Mouse (Mus musculus) spleen, adult 2 months (tissue): ENCODE measurements around the gene Elmo3. TPM values are rescaled to one million over a fixed set of nuclear protein-coding genes. Genes with fewer than 3 reads are reported as not detected.

Source experiments
- DNase-seq, 2 experiments: peaks; one replicate each; pipeline versions ENCODE4 v3.0.0 to v3.0.0-alpha.2; 2012 to 2021; ENCODE audit warnings: low spot score in 2 of 2, low read depth in 1 of 2
- H3K27ac ChIP-seq: fragments of 200-500 bp; 2 replicates; pipeline ENCODE4 v1.5.1; 2012; ENCODE audit warnings: low read length, inconsistent platforms; ENCODE audit not compliant: insufficient read depth
- H3K27me3 ChIP-seq: fragments of 200-500 bp; 2 replicates; pipeline ENCODE4 v1.6.1; 2012; ENCODE audit warnings: mild to moderate bottlenecking, moderate library complexity, low read length, inconsistent platforms; ENCODE audit not compliant: control insufficient read depth, insufficient read depth
- H3K36me3 ChIP-seq: fragments of 200-500 bp; 2 replicates; pipeline ENCODE4 v1.6.1; 2012; ENCODE audit warnings: mild to moderate bottlenecking, low read length, inconsistent platforms; ENCODE audit not compliant: control insufficient read depth, insufficient read depth
- H3K4me1 ChIP-seq: fragments of 200-500 bp; 2 replicates; pipeline ENCODE4 v1.6.1; 2011; ENCODE audit warnings: inconsistent platforms; ENCODE audit not compliant: control insufficient read depth, insufficient read depth, insufficient read length
- H3K4me3 ChIP-seq: fragments of 200-500 bp; 2 replicates; pipeline ENCODE4 v1.5.1; 2011; ENCODE audit warnings: mild to moderate bottlenecking, inconsistent platforms; ENCODE audit not compliant: insufficient read depth, insufficient read length; ENCODE audit errors: extremely low read depth
- CTCF ChIP-seq: fragments of 200-500 bp; IDR thresholded peaks from 2 replicates; pipeline ENCODE4 v1.5.1; 2011; ENCODE audit warnings: mild to moderate bottlenecking, inconsistent platforms; ENCODE audit not compliant: insufficient read depth, insufficient read length, insufficient replicate concordance; ENCODE audit errors: extremely low read depth
- POLR2A ChIP-seq: fragments of 200-500 bp; IDR thresholded peaks from 2 replicates; pipeline ENCODE4 v1.6.1; 2011; ENCODE audit warnings: low read depth, low read length, inconsistent platforms
- WGBS: fragments of 180-500 bp; shearing (Covaris S2); methylation state at CpG from one replicate; pipeline ENCODE4 v1.1.7; 2018; 5-methylcytosine and 5-hydroxymethylcytosine counted together
- polyA plus RNA-seq: library from polyadenylated mRNA; depleted of rRNA; stranded (reverse); fragments of >200 nt; gene quantifications from 2 replicates; pipeline ENCODE4 v1.2.3, GENCODE M21; 2012

Gene Elmo3
- polyA plus RNA-seq, 1 experiment = 7.7 TPM

- TF ChIP-seq CTCF (no peak), POLR2A (no peak)
- Histone ChIP-seq H3K27ac (no peak overlapping the region), H3K36me3 (peaks cover 3% of the 10 kb centered on the region; the same call in 1 of the 2 replicates), H3K27me3 (no peaks in the 10 kb centered on the region), H3K4me3 (0 out of 2 replicates have a peak overlapping the region, but pooled peaks have one; percentile 2), H3K4me1 (peaks cover 20% of the 10 kb centered on the region)
- WGBS = 84% methylated on average over 9 of the region's 9 CpGs
- DNase-seq = no peak
Measured at GRCm38 (mm10) chr8:105294776-105295175, 10.6 kb upstream of the Elmo3 start.

- Histone ChIP-seq H3K4me3 (peak overlapping the region; percentile 2; the same call in 1 of the 2 replicates), H3K4me1 (peaks cover 15% of the 10 kb centered on the region), H3K27ac (peak overlapping the region; percentile 11; the same call in 1 of the 2 replicates), H3K27me3 (no peaks in the 10 kb centered on the region), H3K36me3 (peaks cover 7% of the 10 kb centered on the region)
- 67% methylated on average over 11 of the region's 11 CpGs for WGBS
- no peak for DNase-seq
- TF ChIP-seq POLR2A (no peak), CTCF (no peak)
Measured at GRCm38 (mm10) chr8:105295256-105295655, 10.1 kb upstream of the Elmo3 start.

GRCm38 (mm10) chr8:105295895-105296573 is 9.4 kb upstream of the Elmo3 start, which contains the start of gene Exoc3l:
Gene Exoc3l, minus strand, starts transcription at chr8:105296101.
- TF ChIP-seq CTCF (no peak), POLR2A (no peak)
- no peaks in the 10 kb centered on the region for H3K27me3 ChIP-seq
- H3K4me1 ChIP-seq = peaks cover 10% of the 10 kb centered on the region; the same call in 1 of the 2 replicates
- DNase-seq = no peak
- H3K4me3 ChIP-seq = peak within 1 kb of the TSS; percentile 2; the same call in 1 of the 2 replicates
- H3K36me3 ChIP-seq = peaks cover 11% of the 10 kb centered on the region
- peak within 1 kb of the TSS; percentile 11; the same call in 1 of the 2 replicates for H3K27ac ChIP-seq
- 17% methylated on average over 11 of the region's 11 CpGs for WGBS

- WGBS = 1% methylated on average over 58 of the region's 58 CpGs
- TF ChIP-seq CTCF (no peak), POLR2A (peak; percentile 44)
- Histone ChIP-seq H3K36me3 (peaks cover 24% of the 10 kb centered on the region), H3K4me3 (peak within 1 kb of the TSS; percentile 88), H3K4me1 (peaks cover 10% of the 10 kb centered on the region; the same call in 1 of the 2 replicates), H3K27ac (peak within 1 kb of the TSS; percentile 58), H3K27me3 (no peaks in the 10 kb centered on the region)
- DNase-seq = peak; percentile 71 to 90
Measured at GRCm38 (mm10) chr8:105297511-105298192, 7.7 kb upstream of the Elmo3 start, which contains the start of gene E2f4. Gene E2f4, plus strand, starts transcription at chr8:105297663.

- DNase-seq = no peak
- H3K27me3 ChIP-seq = no peaks in the 10 kb centered on the region
- peaks cover 10% of the 10 kb centered on the region; the same call in 1 of the 2 replicates for H3K4me1 ChIP-seq
- peak overlapping the region; percentile 88 for H3K4me3 ChIP-seq
- peaks cover 30% of the 10 kb centered on the region for H3K36me3 ChIP-seq
- no peak for TF ChIP-seq POLR2A
- no peak for TF ChIP-seq CTCF
- no peak overlapping the region; the same call in 1 of the 2 replicates for H3K27ac ChIP-seq
- WGBS = 48% methylated on average over 18 of the region's 18 CpGs
Measured at GRCm38 (mm10) chr8:105298351-105299252, 6.8 kb upstream of the Elmo3 start.

- Histone ChIP-seq H3K4me1 (peaks cover 10% of the 10 kb centered on the region; the same call in 1 of the 2 replicates), H3K4me3 (no peak overlapping the region), H3K36me3 (peaks cover 37% of the 10 kb centered on the region), H3K27me3 (no peaks in the 10 kb centered on the region), H3K27ac (no peak overlapping the region; the same call in 1 of the 2 replicates)
- 85% methylated on average over 8 of the region's 8 CpGs for WGBS
- DNase-seq = no peak
- TF ChIP-seq CTCF = no peak
- no peak for TF ChIP-seq POLR2A
Measured at GRCm38 (mm10) chr8:105299962-105300361, 5.4 kb upstream of the Elmo3 start.
